ENCODE assay signal across 7 mouse cellular contexts in the genomic region with DNA sequence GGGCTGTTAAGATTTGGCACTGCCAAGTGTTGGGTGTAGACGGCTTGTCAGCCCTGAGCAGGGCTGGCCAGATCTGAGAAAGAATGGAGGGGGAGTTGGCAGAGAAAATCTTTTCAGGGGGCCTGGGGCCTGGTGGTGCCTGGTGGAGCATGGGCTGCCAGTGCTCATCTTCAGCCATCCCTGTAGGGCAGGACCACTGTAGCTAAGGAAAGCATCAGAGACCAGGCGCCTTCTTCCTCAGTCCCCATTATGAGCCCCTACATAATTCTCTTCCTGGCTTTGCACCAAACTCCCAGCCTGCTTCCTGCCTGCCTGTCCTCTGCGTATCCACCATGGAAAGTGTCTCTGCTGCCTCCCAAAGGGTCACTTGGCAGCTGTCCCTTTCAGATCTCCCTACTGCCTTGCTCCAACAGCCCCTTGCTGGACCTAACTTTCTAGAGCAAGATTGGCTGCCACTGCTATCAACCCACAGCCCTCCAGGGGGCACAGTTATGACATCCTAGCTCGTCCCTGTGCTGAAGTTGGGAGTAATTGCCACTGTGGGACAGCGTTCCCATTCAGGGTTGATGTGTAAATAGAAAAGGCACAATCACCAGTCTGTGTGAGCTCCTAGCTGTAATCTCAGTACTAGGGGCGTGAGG. TPM values are rescaled to one million over a fixed set of nuclear protein-coding genes. Genes with fewer than 3 reads are reported as not detected.
DNase-seq lines count a peak whose midpoint lies in the region; ATAC-seq and TF ChIP-seq lines count a peak whose summit lies in the region.

No protein-coding gene starts in this region.

- H3K4me1 ChIP-seq in CH12.LX (ENCODE audit: control insufficient read depth in 1 of 2, insufficient read depth in 2 of 2), result 0 out of 4 replicates have a peak, but pooled peaks cover 0 to 2% of the 10 kb centered on the region in 2 experiments
- peaks cover 23% of the 10 kb centered on the region for H3K4me1 ChIP-seq in heart, embryonic 15.5 days (replicated peaks)
- peaks cover 31% of the 10 kb centered on the region for H3K4me1 ChIP-seq in stomach, embryonic 15.5 days

- H3K4me3 ChIP-seq in CH12.LX (replicated peaks in 1 of 3; ENCODE audit: low read depth in 2 of 3, low read length in 2 of 3, poor library complexity in 1 of 3), result no peak overlapping the region
- no peak overlapping the region for H3K4me3 ChIP-seq in heart, embryonic 15.5 days
- H3K4me3 ChIP-seq in stomach, embryonic 15.5 days (replicated peaks), result no peak overlapping the region

- H3K79me2 ChIP-seq in CH12.LX (replicated peaks; ENCODE audit: control insufficient read depth, extremely low read depth, insufficient read depth, poor library complexity, severe bottlenecking), result no peaks in the 10 kb centered on the region

- no peaks in the 10 kb centered on the region for H3K36me3 ChIP-seq in CH12.LX (replicated peaks in 1 of 2; ENCODE audit: control insufficient read depth in 1 of 2, insufficient read depth in 1 of 2, low read length in 1 of 2)
- no peaks in the 10 kb centered on the region for H3K36me3 ChIP-seq in heart, embryonic 15.5 days
- H3K36me3 ChIP-seq in stomach, embryonic 15.5 days, result no peaks in the 10 kb centered on the region

- no peak overlapping the region for H3K27ac ChIP-seq in CH12.LX (ENCODE audit: insufficient read depth, low read depth)
- peak overlapping the region; percentile 47 for H3K27ac ChIP-seq in heart, embryonic 15.5 days
- H3K27ac ChIP-seq in stomach, embryonic 15.5 days, result peak overlapping the region; percentile 80

- in situ Hi-C loops in CH12.LX (cut with MboI; ENCODE audit: low pct_ligation_motif_present, low pct_unique_long_range_greater_than_20kb, low sequenced_read_pairs), result loop anchor here (5.0 kb wide), 1 partner anchor 95 kb away; no protein-coding TSS in a partner anchor

- TF ChIP-seq CTCF in CH12.LX (conservative IDR thresholded peaks at IDR 0.05 in 1 of 2, IDR thresholded peaks at IDR 0.05 in 1 of 2; ENCODE audit: low read depth in 2 of 2, low read length in 2 of 2), result peak in 1 of 2 experiments; percentile 81; a peak in 3 of 4 replicates

- DNase-seq in 416B (ENCODE audit: low read depth) (peak; percentile 70), CH12.LX (ENCODE audit: extremely low read depth) (peak; percentile 28)
- DNase-seq in embryo, embryonic 11.5 days (ENCODE audit: low read depth, low spot score), result peak; percentile 22
- DNase-seq in kidney, postnatal 10 days, result peak; percentile 88
- peak; percentile 76 for DNase-seq in lung, postnatal 14 days

- TF ChIP-seq RAD21 in CH12.LX (IDR thresholded peaks at IDR 0.05; ENCODE audit: low read depth, low read length), result peak; percentile 72

- dilution Hi-C loops in CH12.LX (cut with MboI; ENCODE audit: extremely low pct_ligation_motif_present, extremely low pct_unique_long_range_greater_than_20kb, low sequenced_read_pairs), result no loop called here

- peak; percentile 70 for ATAC-seq in heart, embryonic 15.5 days (replicated peaks; ENCODE audit: insufficient number of reproducible peaks, insufficient read depth, low FRiP score, low read depth)
- ATAC-seq in stomach, embryonic 15.5 days (ENCODE audit: insufficient read depth, low FRiP score, low read depth), result peak; percentile 61; the same call in 1 of the 2 replicates

- no peak for TF ChIP-seq EP300 in CH12.LX (IDR thresholded peaks at IDR 0.05; ENCODE audit: low read length)

- H3K4me2 ChIP-seq in CH12.LX (ENCODE audit: insufficient read depth, low read depth, poor library complexity, severe bottlenecking), result no peak overlapping the region
- no peak overlapping the region for H3K4me2 ChIP-seq in heart, embryonic 15.5 days
- no peak overlapping the region for H3K4me2 ChIP-seq in stomach, embryonic 15.5 days

- 23% methylated on average over 6 of the region's 6 CpGs for WGBS in heart, embryonic 15.5 days
- 15% methylated on average over 6 of the region's 6 CpGs for WGBS in stomach, embryonic 15.5 days

- TF ChIP-seq POLR2A in CH12.LX (IDR thresholded peaks at IDR 0.05; ENCODE audit: low read depth, low read length), result no peak

- H3K27me3 ChIP-seq in CH12.LX (replicated peaks), result peaks cover 16% of the 10 kb centered on the region
- no peaks in the 10 kb centered on the region for H3K27me3 ChIP-seq in heart, embryonic 15.5 days
- no peaks in the 10 kb centered on the region for H3K27me3 ChIP-seq in stomach, embryonic 15.5 days (replicated peaks)

- no peaks in the 10 kb centered on the region for H3K9me3 ChIP-seq in CH12.LX (replicated peaks; ENCODE audit: low read length)
- no peaks in the 10 kb centered on the region for H3K9me3 ChIP-seq in heart, embryonic 15.5 days (replicated peaks)
- no peaks in the 10 kb centered on the region for H3K9me3 ChIP-seq in stomach, embryonic 15.5 days

- H3K9ac ChIP-seq in CH12.LX (ENCODE audit: insufficient read depth, low read depth), result no peak overlapping the region
- no peak overlapping the region for H3K9ac ChIP-seq in heart, embryonic 15.5 days
- no peak overlapping the region for H3K9ac ChIP-seq in stomach, embryonic 15.5 days

TF ChIP-seq in CH12.LX, 34 proteins besides CTCF, POLR2A, EP300 and RAD21:
- TF ChIP-seq SMC3 (IDR thresholded peaks at IDR 0.05; ENCODE audit: low read depth, low read length), result peak; percentile 79
- no peak for TF ChIP-seq TCF12 (IDR thresholded peaks at IDR 0.05; ENCODE audit: low read depth, low read length)

RNA-seq across cellular contexts. Expression of a gene that starts 39.2 kb away (rescaled TPM):
- 0.04 and 0.08 TPM in 2 replicates for total RNA-seq in CH12.LX (2012; rRNA removed)
- total RNA-seq in CH12.LX (2014; rRNA removed), result 0.09 and 0.50 TPM in 2 replicates
- 0.21 and 0.72 TPM in 2 replicates for polyA plus RNA-seq in CH12.LX (2012; ENCODE audit: insufficient read length, low read depth)
- 208 and 228 TPM in 2 replicates for polyA plus RNA-seq in heart, embryonic 15.5 days (2015; fragmentation: Nextera tagmentation; extraction: Ambion mirVana)
- polyA plus RNA-seq in stomach, embryonic 15.5 days (2015; fragmentation: Nextera tagmentation; extraction: Ambion mirVana), result 91.7 and 93.1 TPM in 2 replicates

Comparison
In these comparisons a context has a peak if more than half of its experiments do, and no peak if none do; other contexts are left out.
1. DNase-seq: peak in every context shown above with its lines; median percentile 88 in kidney, postnatal 10 days; 76 in lung, postnatal 14 days; 70 in 416B; 28 in CH12.LX; 22 in embryo, embryonic 11.5 days.
2. RNA of a gene that starts 39.2 kb away (polyA plus RNA-seq): 208 to 228 TPM in heart, embryonic 15.5 days and 91.7 to 93.1 TPM in stomach, embryonic 15.5 days; 0.21 to 0.72 TPM in CH12.LX; every median in the first group is over 10 times any median in the second.